In the genomic region with DNA sequence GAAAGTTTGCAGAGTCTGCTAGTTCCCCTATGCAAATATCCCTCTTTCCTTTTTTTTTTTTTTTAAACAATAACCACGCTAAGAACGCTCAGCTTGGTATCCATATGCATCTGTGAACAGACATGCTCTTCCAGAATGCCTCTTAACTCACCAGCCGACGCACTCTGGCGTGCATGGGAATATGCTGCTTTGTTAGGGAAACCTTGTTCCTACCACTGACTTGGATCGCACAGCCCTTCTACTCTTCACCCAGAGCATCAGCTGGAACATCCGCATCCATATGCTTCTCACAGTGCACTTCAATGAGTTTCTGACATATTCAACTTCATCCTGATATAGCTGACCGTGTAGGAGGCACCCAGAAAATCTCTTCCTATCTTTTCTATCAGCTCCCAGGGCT, we compare ENCODE assay signal across 25 mouse cellular contexts.
DNase-seq lines count a peak whose midpoint lies in the region; ATAC-seq and TF ChIP-seq lines count a peak whose summit lies in the region.
"Had no signal": no experiment of that assay in that cellular context is flagged by ENCODE, and none has a peak within 500 bp of the region (broad histone marks: within the 10 kb centered on the region; RNA-seq: fewer than 3 reads in every experiment).

No protein-coding gene starts in this region.

- H3K36me3 ChIP-seq in midbrain, embryonic 11.5 days (ENCODE audit: control insufficient read depth, insufficient read depth, low read length), result no peaks in the 10 kb centered on the region
- peaks cover 23% of the 10 kb centered on the region for H3K36me3 ChIP-seq in midbrain, embryonic 13.5 days
- no peaks in the 10 kb centered on the region for H3K36me3 ChIP-seq in hindbrain, postnatal 0 days (ENCODE audit: insufficient read depth, low read length)
- H3K36me3 ChIP-seq: embryonic facial prominence, embryonic 15.5 days; kidney, embryonic 15.5 days; limb, embryonic 12.5 days had no signal

- intact Hi-C loops in left cerebral cortex, postnatal 10 days (cut with DNase I), result no loop called here

- H3K4me2 ChIP-seq in midbrain, embryonic 11.5 days, result no peak overlapping the region
- H3K4me2 ChIP-seq in midbrain, embryonic 13.5 days (replicated peaks), result no peak overlapping the region
- H3K4me2 ChIP-seq in hindbrain, postnatal 0 days (ENCODE audit: low read depth, low read length), result no peak overlapping the region
- H3K4me2 ChIP-seq: embryonic facial prominence, embryonic 15.5 days; forebrain, embryonic 15.5 days; heart, embryonic 12.5 days; kidney, embryonic 15.5 days; limb, embryonic 12.5 days; liver, embryonic 11.5 days had no signal

- H3K4me1 ChIP-seq in midbrain, embryonic 11.5 days (ENCODE audit: control insufficient read depth, insufficient read depth, low read length), result no peaks in the 10 kb centered on the region
- H3K4me1 ChIP-seq in midbrain, embryonic 13.5 days (replicated peaks), result no peaks in the 10 kb centered on the region
- no peaks in the 10 kb centered on the region for H3K4me1 ChIP-seq in hindbrain, postnatal 0 days (ENCODE audit: insufficient read depth, low read length)
- H3K4me1 ChIP-seq: embryonic facial prominence, embryonic 15.5 days; forebrain, embryonic 15.5 days; heart, embryonic 12.5 days; kidney, embryonic 15.5 days; limb, embryonic 12.5 days had no signal

- no peak overlapping the region for H3K9ac ChIP-seq in midbrain, embryonic 11.5 days (ENCODE audit: low read length)
- no peak overlapping the region for H3K9ac ChIP-seq in midbrain, embryonic 13.5 days (replicated peaks)
- no peak overlapping the region for H3K9ac ChIP-seq in hindbrain, postnatal 0 days (replicated peaks; ENCODE audit: low read length)
- H3K9ac ChIP-seq: embryonic facial prominence, embryonic 15.5 days; forebrain, embryonic 15.5 days; heart, embryonic 12.5 days; kidney, embryonic 15.5 days; limb, embryonic 12.5 days; liver, postnatal 0 days had no signal

- H3K9me3 ChIP-seq in midbrain, embryonic 11.5 days (ENCODE audit: control insufficient read depth, low read length), result no peaks in the 10 kb centered on the region
- no peaks in the 10 kb centered on the region for H3K9me3 ChIP-seq in midbrain, embryonic 13.5 days
- no peaks in the 10 kb centered on the region for H3K9me3 ChIP-seq in hindbrain, postnatal 0 days (ENCODE audit: low read length)
- H3K9me3 ChIP-seq: embryonic facial prominence, embryonic 15.5 days; forebrain, embryonic 15.5 days; heart, embryonic 12.5 days; kidney, embryonic 15.5 days; limb, embryonic 12.5 days had no signal

- WGBS in midbrain, embryonic 11.5 days, result 91% methylated on average over 8 of the region's 8 CpGs
- WGBS in midbrain, embryonic 13.5 days, result 88% methylated on average over 8 of the region's 8 CpGs
- WGBS in hindbrain, postnatal 0 days, result 78% methylated on average over 8 of the region's 8 CpGs

- no peak for DNase-seq in frontal cortex, postnatal 25 days (ENCODE audit: low spot score in 2 of 2)
- DNase-seq in midbrain, embryonic 11.5 days (ENCODE audit: low spot score, missing footprints), result peak; percentile 69
- DNase-seq in left cerebral cortex, postnatal 10 days (ENCODE audit: extremely low spot score in 1 of 2, low spot score in 2 of 2), result peak; percentile 18 to 40
- DNase-seq in right cerebral cortex, postnatal 36 days (ENCODE audit: low spot score in 2 of 2), result peak; percentile 41 to 75
- DNase-seq in embryo, embryonic 11 days, result no peak
- DNase-seq in hindbrain, postnatal 0 days (ENCODE audit: low spot score), result no peak
- DNase-seq: adrenal gland, postnatal 25 days; cerebellum, adult 9-10 months; gastrocnemius, postnatal 14 days; heart, adult 11 months; kidney, adult 11 months; kidney, postnatal 36 days; liver, postnatal 0 days; lung, postnatal 14 days; midbrain, embryonic 14.5 days had no signal

- H3K27ac ChIP-seq in midbrain, embryonic 11.5 days (ENCODE audit: low read depth, low read length), result no peak overlapping the region
- no peak overlapping the region for H3K27ac ChIP-seq in midbrain, embryonic 13.5 days
- H3K27ac ChIP-seq in hindbrain, postnatal 0 days, result no peak overlapping the region
- H3K27ac ChIP-seq: embryonic facial prominence, embryonic 15.5 days; forebrain, embryonic 15.5 days; kidney, embryonic 15.5 days; limb, embryonic 12.5 days; stomach, postnatal 0 days had no signal

- no peak for TF ChIP-seq CTCF in hindbrain, postnatal 0 days (IDR thresholded peaks at IDR 0.05; ENCODE audit: low read depth)

- peak; percentile 84 for ATAC-seq in frontal cortex, adult (ENCODE audit: low TSS enrichment)
- ATAC-seq in midbrain, embryonic 11.5 days (ENCODE audit: low FRiP score), result no peak
- no peak for ATAC-seq in midbrain, embryonic 13.5 days
- no peak for ATAC-seq in hindbrain, postnatal 0 days
- ATAC-seq: CD4-positive, CD25-positive, alpha-beta regulatory T cell, adult 4 months; forebrain, embryonic 15.5 days; liver, postnatal 0 days had no signal

- no peak overlapping the region for H3K4me3 ChIP-seq in midbrain, embryonic 11.5 days (ENCODE audit: low read depth, low read length)
- H3K4me3 ChIP-seq in midbrain, embryonic 13.5 days (replicated peaks), result no peak overlapping the region
- no peak overlapping the region for H3K4me3 ChIP-seq in hindbrain, postnatal 0 days (ENCODE audit: low read length)
- H3K4me3 ChIP-seq: embryonic facial prominence, embryonic 15.5 days; forebrain, embryonic 15.5 days; heart, embryonic 12.5 days; kidney, embryonic 15.5 days; limb, embryonic 12.5 days had no signal

- no peaks in the 10 kb centered on the region for H3K27me3 ChIP-seq in midbrain, embryonic 11.5 days (ENCODE audit: control insufficient read depth, insufficient read depth, low read length)
- H3K27me3 ChIP-seq in midbrain, embryonic 13.5 days, result no peaks in the 10 kb centered on the region
- H3K27me3 ChIP-seq in hindbrain, postnatal 0 days (ENCODE audit: insufficient read depth, low read length), result no peaks in the 10 kb centered on the region
- H3K27me3 ChIP-seq: embryonic facial prominence, embryonic 15.5 days; forebrain, embryonic 15.5 days; heart, embryonic 12.5 days; kidney, embryonic 15.5 days; limb, embryonic 12.5 days had no signal

Comparison
In these comparisons a context has a peak if more than half of its experiments do, and no peak if none do; other contexts are left out.
1. DNase-seq: peak in midbrain, embryonic 11.5 days (single experiment), left cerebral cortex, postnatal 10 days (2 of 2) and right cerebral cortex, postnatal 36 days (2 of 2); none in frontal cortex, postnatal 25 days (0 of 2), embryo, embryonic 11 days (single experiment) and hindbrain, postnatal 0 days (single experiment).